Mouse (Mus musculus) bone marrow, adult 2 months (tissue): ENCODE measurements around the gene Olfr78. TPM values are rescaled to one million over a fixed set of nuclear protein-coding genes. Genes with fewer than 3 reads are reported as not detected.

ENCODE experiments used
- H3K27ac ChIP-seq: fragments of 200-500 bp; 2 replicates; pipeline ENCODE4 v1.5.1; 2012; ENCODE audit warnings: low read depth, mild to moderate bottlenecking, control low read depth, inconsistent platforms, low read length; ENCODE audit not compliant: control insufficient read depth, poor library complexity, insufficient read depth
- H3K4me1 ChIP-seq: fragments of 200-500 bp; 2 replicates; pipeline ENCODE4 v1.6.1; 2011; ENCODE audit warnings: low read length; ENCODE audit not compliant: control insufficient read depth, insufficient read depth
- H3K4me3 ChIP-seq: fragments of 200-500 bp; replicated peaks from 2 replicates; pipeline ENCODE3; 2011; ENCODE audit warnings: mild to moderate bottlenecking, low read depth, low read length, control low read depth; ENCODE audit not compliant: control insufficient read depth
- CTCF ChIP-seq: fragments of 200-500 bp; IDR thresholded peaks from 2 replicates; pipeline ENCODE4 v1.5.1; 2011; ENCODE audit warnings: low read length, control low read depth; ENCODE audit not compliant: control insufficient read depth, insufficient read depth
- POLR2A ChIP-seq: fragments of 200-500 bp; IDR thresholded peaks from 2 replicates; pipeline ENCODE4 v1.6.1; 2011; ENCODE audit warnings: low read depth, mild to moderate bottlenecking, control low read depth, low read length, borderline replicate concordance; ENCODE audit not compliant: control insufficient read depth
- WGBS: fragments of 180-500 bp; shearing (Covaris S2); methylation state at CpG from one replicate; pipeline ENCODE4 v1.1.7; 2018; 5-methylcytosine and 5-hydroxymethylcytosine counted together
- polyA plus RNA-seq: library from polyadenylated mRNA; stranded (reverse); fragments of >200 nt; gene quantifications from 2 replicates; pipeline ENCODE4 v1.2.4, GENCODE M21; 2011; ENCODE audit warnings: low replicate concordance; ENCODE audit not compliant: missing spikeins, insufficient read depth, insufficient read length

Olfr78 gene
- polyA plus RNA-seq, 1 experiment, result not detected

- H3K4me3 ChIP-seq, result no peak within 1 kb of the TSS
- H3K27ac ChIP-seq, result no peak within 1 kb of the TSS
- TF ChIP-seq CTCF, result no peak
- TF ChIP-seq POLR2A, result no peak
- no peaks in the 10 kb centered on the region for H3K4me1 ChIP-seq
These were observed 57.4 kb downstream of the Olfr78 start, which contains the start of gene Olfr558 for GRCm38 (mm10) chr7:102701915-102702314. Gene Olfr558, plus strand, starts transcription at chr7:102702215.

- H3K27ac ChIP-seq, result no peak overlapping the region
- WGBS, result 82% methylated on average over 7 of the region's 7 CpGs
- TF ChIP-seq CTCF, result no peak
- TF ChIP-seq POLR2A, result no peak
- H3K4me1 ChIP-seq, result no peaks in the 10 kb centered on the region
- H3K4me3 ChIP-seq, result no peak overlapping the region
These were observed 60.8 kb downstream of the Olfr78 start for GRCm38 (mm10) chr7:102698461-102698860.

- Histone ChIP-seq H3K4me3 (no peak within 1 kb of the TSS), H3K27ac (no peak within 1 kb of the TSS), H3K4me1 (no peaks in the 10 kb centered on the region)
- no peak for TF ChIP-seq POLR2A
- TF ChIP-seq CTCF, result peak; percentile 68
- 67% methylated on average over 5 of the region's 5 CpGs for WGBS
These were observed 63.7 kb downstream of the Olfr78 start, which contains the start of gene Olfr557 for GRCm38 (mm10) chr7:102695358-102696125. Gene Olfr557, plus strand, starts transcription at chr7:102695910.

Other genes starting within 250 kb of the Olfr78 start
- gene Olfr547, start 224.7 kb downstream of the Olfr78 start, polyA plus RNA-seq, result not detected in 2 replicates
- gene Olfr548-ps1, start 218.6 kb downstream of the Olfr78 start, polyA plus RNA-seq, result not detected in 2 replicates
- not detected in 2 replicates for gene Olfr549, start 209.6 kb downstream of the Olfr78 start, polyA plus RNA-seq
- 9.0 and 11.8 TPM in 2 replicates for gene Trim21, start 194.0 kb downstream of the Olfr78 start, polyA plus RNA-seq
- gene Olfr550, start 188.0 kb downstream of the Olfr78 start, polyA plus RNA-seq, result not detected in 2 replicates
- gene Olfr551, start 167.6 kb downstream of the Olfr78 start, polyA plus RNA-seq, result not detected in 2 replicates
- gene Olfr552, start 161.7 kb downstream of the Olfr78 start, polyA plus RNA-seq, result not detected in 2 replicates
- not detected in 2 replicates for gene Olfr553, start 141.3 kb downstream of the Olfr78 start, polyA plus RNA-seq
- 0.90 TPM in 1 of 2 replicates, not detected in the other for gene Olfr554, start 121.0 kb downstream of the Olfr78 start, polyA plus RNA-seq
- gene Olfr555, start 100.6 kb downstream of the Olfr78 start, polyA plus RNA-seq, result not detected in 2 replicates
- not detected in 2 replicates for gene Olfr556, start 94.6 kb downstream of the Olfr78 start, polyA plus RNA-seq
- 2.1 and 3.7 TPM in 2 replicates for gene Trim68, start 72.1 kb downstream of the Olfr78 start, polyA plus RNA-seq
- gene Olfr557, start 63.6 kb downstream of the Olfr78 start, polyA plus RNA-seq, result not detected in 2 replicates
- gene Olfr558, start 57.3 kb downstream of the Olfr78 start, polyA plus RNA-seq, result not detected in 2 replicates
- not detected in 2 replicates for gene Olfr33, start 40.4 kb downstream of the Olfr78 start, polyA plus RNA-seq
- not detected in 2 replicates for gene Olfr559, start 32.0 kb downstream of the Olfr78 start, polyA plus RNA-seq
- gene Olfr560, start 105 bp downstream of the Olfr78 start, polyA plus RNA-seq, result not detected in 2 replicates
- gene Olfr561, start 11.8 kb upstream of the Olfr78 start, polyA plus RNA-seq, result not detected in 2 replicates
- not detected in 2 replicates for gene Olfr564, start 44.0 kb upstream of the Olfr78 start, polyA plus RNA-seq
- not detected in 2 replicates for gene Olfr566, start 99.3 kb upstream of the Olfr78 start, polyA plus RNA-seq
- gene Olfr568, start 117.7 kb upstream of the Olfr78 start, polyA plus RNA-seq, result not detected in 2 replicates
- not detected in 2 replicates for gene Olfr569, start 131.4 kb upstream of the Olfr78 start, polyA plus RNA-seq
- not detected in 2 replicates for gene Olfr570, start 135.1 kb upstream of the Olfr78 start, polyA plus RNA-seq
- gene Olfr571, start 158.1 kb upstream of the Olfr78 start, polyA plus RNA-seq, result 0.90 and 1.1 TPM in 2 replicates
- not detected in 2 replicates for gene Olfr572, start 164.9 kb upstream of the Olfr78 start, polyA plus RNA-seq
- gene Olfr573-ps1, start 183.1 kb upstream of the Olfr78 start, polyA plus RNA-seq, result not detected in 2 replicates
- not detected in 2 replicates for gene Olfr574, start 189.0 kb upstream of the Olfr78 start, polyA plus RNA-seq
- not detected in 2 replicates for gene Olfr575, start 199.3 kb upstream of the Olfr78 start, polyA plus RNA-seq
- gene Olfr576, start 203.2 kb upstream of the Olfr78 start, polyA plus RNA-seq, result not detected in 2 replicates
- not detected in 2 replicates for gene Olfr577, start 216.5 kb upstream of the Olfr78 start, polyA plus RNA-seq
- gene Olfr578, start 229.9 kb upstream of the Olfr78 start, polyA plus RNA-seq, result not detected in 2 replicates